Mouse (Mus musculus): ENCODE measurements at regions not wholly inside any gene's neighbourhood (a gene's known extent, or its start where the extent isn't known, plus 50 kb on each side); places are given as distances from the start of the nearest gene placed in this dataset.

DNA sequence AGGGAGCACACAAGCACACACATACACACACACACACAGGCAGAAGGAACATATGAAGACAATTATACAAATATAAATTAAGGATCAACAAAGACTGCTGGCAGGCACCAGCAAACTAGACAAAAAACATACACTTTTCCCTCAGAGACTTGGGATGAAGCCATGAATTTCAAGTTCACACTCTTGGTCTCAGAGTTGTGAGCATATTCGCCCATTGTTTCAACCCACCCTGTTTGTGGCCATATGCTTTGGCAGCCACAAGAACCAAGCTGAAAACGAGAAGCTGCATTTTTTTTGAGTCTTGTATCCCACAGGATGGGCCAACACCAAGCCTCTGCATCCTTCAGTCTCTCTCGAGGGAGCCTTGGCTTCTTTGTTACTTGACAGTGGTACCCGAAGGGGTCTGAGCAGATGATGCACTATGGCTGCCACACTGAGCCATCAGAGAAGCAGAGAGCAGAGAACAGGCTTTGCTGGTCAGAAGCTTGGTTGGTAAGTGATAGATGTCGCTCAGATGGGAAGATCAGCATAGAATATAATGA is 144.1 kb downstream of the Sem1 start:
- Histone ChIP-seq H3K9ac (ENCODE audit: low read length) (no peak overlapping the region), H3K27me3 (ENCODE audit: control insufficient read depth, insufficient read depth, low read length) (no peaks in the 10 kb centered on the region), H3K27ac (replicated peaks in 1 of 2; ENCODE audit: control insufficient read depth in 1 of 2, insufficient read depth in 1 of 2, low read depth in 2 of 2, low read length in 2 of 2) (no peak overlapping the region), H3K36me3 (ENCODE audit: control insufficient read depth, insufficient read depth, low read length) (no peaks in the 10 kb centered on the region), H3K4me1 (ENCODE audit: control insufficient read depth in 2 of 2, insufficient read depth in 2 of 2, low read length in 2 of 2) (no peaks in the 10 kb centered on the region), H3K9me3 (ENCODE audit: control insufficient read depth, low read length) (0 out of 2 replicates have a peak, but pooled peaks cover under 1% of the 10 kb centered on the region), H3K4me3 (ENCODE audit: control insufficient read depth in 1 of 2, insufficient read depth in 1 of 2, low read depth in 1 of 2, low read length in 2 of 2) (no peak overlapping the region), H3K4me2 (ENCODE audit: low read length) (no peak overlapping the region)
- 73% methylated on average over 5 of the region's 5 CpGs for WGBS
- ATAC-seq (ENCODE audit: insufficient number of reproducible peaks, insufficient read depth, low FRiP score, low read depth): no peak

DNA sequence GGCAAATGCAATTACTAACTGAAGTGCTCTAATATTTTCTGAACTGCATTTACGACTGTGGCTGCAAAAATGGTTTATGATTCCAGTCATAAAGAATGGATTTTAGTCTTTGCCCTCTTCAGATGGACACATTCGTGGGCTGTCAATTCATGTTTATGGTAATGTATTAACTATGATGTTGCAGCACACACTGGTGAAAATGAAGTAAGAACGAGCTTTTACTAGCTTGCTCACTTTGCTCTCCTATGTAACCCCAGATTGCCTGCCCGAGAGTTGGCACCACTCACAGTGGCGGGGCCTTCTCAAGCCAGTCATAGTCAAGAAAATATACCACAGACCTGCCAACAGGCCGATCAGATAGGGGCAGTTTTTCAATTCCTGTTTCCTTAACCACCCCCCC is 145.3 kb downstream of the Sem1 start:
- H3K4me1 ChIP-seq (ENCODE audit: control insufficient read depth in 2 of 2, insufficient read depth in 2 of 2, low read length in 2 of 2): no peaks in the 10 kb centered on the region
- no peak overlapping the region for H3K27ac ChIP-seq (replicated peaks in 1 of 2; ENCODE audit: control insufficient read depth in 1 of 2, insufficient read depth in 1 of 2, low read depth in 2 of 2, low read length in 2 of 2)
- no peak overlapping the region for H3K9ac ChIP-seq (ENCODE audit: low read length)
- H3K4me2 ChIP-seq (ENCODE audit: low read length): no peak overlapping the region
- WGBS: 73% methylated on average over 6 of the region's 6 CpGs
- H3K36me3 ChIP-seq (ENCODE audit: control insufficient read depth, insufficient read depth, low read length): no peaks in the 10 kb centered on the region
- no peaks in the 10 kb centered on the region for H3K27me3 ChIP-seq (ENCODE audit: control insufficient read depth, insufficient read depth, low read length)
- no peaks in the 10 kb centered on the region for H3K9me3 ChIP-seq (ENCODE audit: control insufficient read depth, low read length)
- no peak for ATAC-seq (ENCODE audit: insufficient number of reproducible peaks, insufficient read depth, low FRiP score, low read depth)
- H3K4me3 ChIP-seq (ENCODE audit: control insufficient read depth in 1 of 2, insufficient read depth in 1 of 2, low read depth in 1 of 2, low read length in 2 of 2): no peak overlapping the region

DNA sequence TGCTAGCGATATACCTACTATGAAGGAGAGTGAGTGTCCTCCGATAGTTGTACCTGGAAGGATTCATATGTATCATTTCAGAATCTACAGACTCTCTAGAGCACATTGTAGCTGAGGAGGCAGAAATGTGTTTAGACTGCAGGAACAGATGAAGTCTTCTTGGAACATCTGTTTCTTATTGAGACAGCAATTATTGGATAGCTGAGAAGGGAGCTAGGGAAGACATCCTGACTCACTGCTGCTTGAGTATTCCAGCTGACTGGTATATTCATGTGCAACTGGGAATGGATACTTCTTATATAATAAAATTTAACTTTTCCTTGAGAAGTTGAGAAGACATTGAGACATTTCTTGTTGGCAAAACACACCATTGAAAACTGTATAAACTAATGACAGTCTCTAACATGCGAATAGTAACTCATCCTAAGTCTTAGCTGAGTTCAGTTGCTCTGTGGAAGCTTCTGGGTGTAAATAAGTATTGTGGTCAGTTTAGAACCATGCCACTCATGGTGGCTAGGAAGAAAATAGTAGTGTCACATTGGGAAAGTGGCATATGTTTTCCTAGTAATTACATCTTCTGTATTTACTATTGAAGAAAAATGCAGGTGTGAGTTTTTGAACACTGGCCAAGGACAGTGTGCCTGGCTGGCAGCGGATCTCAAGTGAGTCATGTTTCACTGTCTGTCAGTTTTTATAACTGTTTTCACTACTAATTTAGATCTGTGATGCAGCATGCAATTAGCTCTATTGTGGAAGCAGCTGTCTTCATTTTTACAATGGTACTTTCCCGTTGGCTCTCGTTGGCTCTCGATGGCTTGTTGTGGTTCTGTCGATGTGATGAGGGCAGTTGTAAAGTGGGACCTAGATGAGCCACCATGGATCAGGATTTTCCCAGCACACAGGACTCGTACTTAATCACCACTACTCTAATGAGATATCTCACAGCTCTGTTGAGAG is 163.5 kb downstream of the Sem1 start:
- 82% methylated on average over 9 of the region's 9 CpGs for WGBS

DNA sequence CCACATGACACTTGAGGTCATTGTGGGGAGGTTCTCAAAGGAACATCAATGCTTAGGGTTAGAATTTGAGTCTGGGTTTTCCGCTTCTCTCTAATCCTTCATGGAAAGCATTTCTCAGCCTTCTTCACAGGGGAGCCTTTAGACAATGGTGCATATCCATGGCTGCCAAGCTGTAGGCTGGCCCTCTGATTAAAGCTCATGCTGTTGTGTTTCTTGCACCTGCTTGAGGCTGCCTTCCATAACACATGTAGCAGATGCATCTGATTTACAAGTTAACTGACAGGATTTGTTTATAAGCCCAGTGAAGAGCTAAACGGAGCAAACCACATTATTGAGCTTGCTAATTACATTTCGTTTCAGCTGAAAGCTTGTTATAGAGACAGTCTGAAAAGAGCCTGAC is 180.5 kb downstream of the Sem1 start:
- 79% methylated on average over 3 of the region's 3 CpGs for WGBS
- no peaks in the 10 kb centered on the region for H3K9me3 ChIP-seq (ENCODE audit: control insufficient read depth, low read length)
- H3K4me1 ChIP-seq (ENCODE audit: control insufficient read depth in 2 of 2, insufficient read depth in 2 of 2, low read length in 2 of 2): no peaks in the 10 kb centered on the region
- H3K9ac ChIP-seq (ENCODE audit: low read length): no peak overlapping the region
- H3K4me2 ChIP-seq (ENCODE audit: low read length): no peak overlapping the region
- H3K36me3 ChIP-seq (ENCODE audit: control insufficient read depth, insufficient read depth, low read length): no peaks in the 10 kb centered on the region
- H3K27ac ChIP-seq (replicated peaks in 1 of 2; ENCODE audit: control insufficient read depth in 1 of 2, insufficient read depth in 1 of 2, low read depth in 2 of 2, low read length in 2 of 2): no peak overlapping the region
- no peaks in the 10 kb centered on the region for H3K27me3 ChIP-seq (ENCODE audit: control insufficient read depth, insufficient read depth, low read length)
- no peak overlapping the region for H3K4me3 ChIP-seq (ENCODE audit: control insufficient read depth in 1 of 2, insufficient read depth in 1 of 2, low read depth in 1 of 2, low read length in 2 of 2)
- ATAC-seq (ENCODE audit: insufficient number of reproducible peaks, insufficient read depth, low FRiP score, low read depth): no peak

More for the DNA sequence above, 163.5 kb downstream of the Sem1 start:
- no peak overlapping the region for H3K4me2 ChIP-seq (ENCODE audit: low read length)
- no peak overlapping the region for H3K27ac ChIP-seq (replicated peaks in 1 of 2; ENCODE audit: control insufficient read depth in 1 of 2, insufficient read depth in 1 of 2, low read depth in 2 of 2, low read length in 2 of 2)
- no peaks in the 10 kb centered on the region for H3K4me1 ChIP-seq (ENCODE audit: control insufficient read depth in 2 of 2, insufficient read depth in 2 of 2, low read length in 2 of 2)
- no peak overlapping the region for H3K4me3 ChIP-seq (ENCODE audit: control insufficient read depth in 1 of 2, insufficient read depth in 1 of 2, low read depth in 1 of 2, low read length in 2 of 2)
- no peaks in the 10 kb centered on the region for H3K27me3 ChIP-seq (ENCODE audit: control insufficient read depth, insufficient read depth, low read length)
- no peak for ATAC-seq (ENCODE audit: insufficient number of reproducible peaks, insufficient read depth, low FRiP score, low read depth)
- H3K9ac ChIP-seq (ENCODE audit: low read length): no peak overlapping the region
- no peaks in the 10 kb centered on the region for H3K36me3 ChIP-seq (ENCODE audit: control insufficient read depth, insufficient read depth, low read length)
- no peaks in the 10 kb centered on the region for H3K9me3 ChIP-seq (ENCODE audit: control insufficient read depth, low read length)

DNA sequence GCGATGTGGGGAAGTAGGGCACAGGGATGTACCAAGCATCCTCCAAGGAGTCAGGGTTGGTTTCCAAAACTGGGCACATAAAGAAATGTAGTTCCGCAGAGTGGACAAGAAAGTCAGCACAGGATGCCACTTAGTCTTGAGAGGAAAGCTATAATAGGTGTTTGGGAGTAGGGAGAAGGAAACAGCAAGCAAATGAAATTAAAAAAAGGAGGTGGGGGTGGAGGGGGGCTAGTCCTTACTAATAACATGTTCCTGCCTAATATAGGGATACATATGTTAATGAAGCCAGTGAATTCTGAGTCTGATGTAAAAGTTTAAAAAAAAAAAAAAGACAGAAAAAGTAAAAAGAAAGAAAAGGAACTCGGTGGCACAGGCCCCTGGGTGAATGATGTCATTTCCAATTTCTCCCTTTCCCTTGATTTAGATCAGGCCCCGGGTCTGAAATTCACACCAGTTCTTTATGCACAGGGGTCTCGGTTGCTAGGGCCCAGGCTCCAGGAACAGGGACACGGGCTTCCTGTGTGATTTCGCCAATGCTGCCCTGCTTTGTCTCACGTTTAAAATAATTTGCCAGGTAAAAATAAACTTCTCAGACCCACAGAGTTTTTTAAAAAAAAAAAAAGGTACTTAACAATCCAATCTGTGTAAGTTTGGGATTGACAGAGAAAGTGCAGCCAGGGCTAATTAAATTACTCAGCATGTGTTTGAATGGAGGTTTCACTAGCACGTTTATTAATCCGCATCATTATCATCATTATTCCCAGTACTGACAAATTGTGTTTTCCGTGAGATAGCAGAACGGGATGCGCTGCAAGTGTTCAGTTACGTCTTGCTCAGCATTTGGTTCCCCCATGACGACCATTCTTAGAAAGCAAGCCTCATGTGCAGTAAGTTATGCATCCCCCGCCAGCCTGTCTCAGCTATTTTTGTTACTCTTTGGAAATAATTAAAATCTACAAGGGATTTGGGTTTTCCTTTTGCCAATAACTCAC is 172.8 kb upstream of the Slc25a13 start:
- Histone ChIP-seq H3K36me3 (ENCODE audit: control insufficient read depth, insufficient read depth, low read length) (no peaks in the 10 kb centered on the region), H3K27ac (replicated peaks in 1 of 2; ENCODE audit: control insufficient read depth in 1 of 2, insufficient read depth in 1 of 2, low read depth in 2 of 2, low read length in 2 of 2) (no peak overlapping the region), H3K9ac (ENCODE audit: low read length) (no peak overlapping the region), H3K9me3 (ENCODE audit: control insufficient read depth, low read length) (no peaks in the 10 kb centered on the region), H3K4me3 (ENCODE audit: control insufficient read depth in 1 of 2, insufficient read depth in 1 of 2, low read depth in 1 of 2, low read length in 2 of 2) (no peak overlapping the region), H3K4me1 (ENCODE audit: control insufficient read depth in 2 of 2, insufficient read depth in 2 of 2, low read length in 2 of 2) (no peaks in the 10 kb centered on the region; a peak in 1 of 4 replicates), H3K27me3 (ENCODE audit: control insufficient read depth, insufficient read depth, low read length) (no peaks in the 10 kb centered on the region), H3K4me2 (ENCODE audit: low read length) (no peak overlapping the region)
- 73% methylated on average over 16 of the region's 16 CpGs for WGBS
- no peak for ATAC-seq (ENCODE audit: insufficient number of reproducible peaks, insufficient read depth, low FRiP score, low read depth)

DNA sequence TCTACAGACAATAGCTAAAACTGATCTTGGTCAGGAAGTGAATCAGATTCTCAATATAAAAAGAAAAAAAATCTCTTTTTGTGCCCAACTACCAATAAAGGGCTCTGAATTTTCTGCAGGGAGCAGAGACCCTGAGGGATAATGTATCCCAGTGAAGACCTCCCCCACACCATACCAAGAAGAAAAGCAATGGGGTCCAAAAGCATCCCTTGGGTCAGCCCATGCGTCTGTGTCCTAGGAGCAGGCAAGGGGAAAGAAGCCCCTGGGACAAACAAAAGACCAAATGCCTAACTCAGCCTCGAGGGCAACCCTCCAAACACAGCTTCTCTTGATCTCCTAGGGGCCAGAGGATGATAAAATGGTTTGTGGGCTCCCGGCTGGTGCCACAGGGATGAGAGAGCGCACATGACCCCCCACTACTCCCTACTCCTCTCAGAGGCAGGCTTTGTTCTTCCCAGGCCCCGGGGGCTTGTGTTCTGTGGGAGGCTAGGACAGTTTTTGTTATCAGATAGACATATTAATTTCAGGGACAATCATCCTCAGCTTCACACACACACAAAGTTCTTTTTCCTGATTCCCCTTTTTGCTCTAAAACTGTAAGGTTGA is 172.0 kb upstream of the Slc25a13 start:
- H3K9ac ChIP-seq (ENCODE audit: low read length): no peak overlapping the region; the same call in 1 of the 2 replicates
- no peaks in the 10 kb centered on the region for H3K27me3 ChIP-seq (ENCODE audit: control insufficient read depth, insufficient read depth, low read length)
- H3K4me2 ChIP-seq (ENCODE audit: low read length): no peak overlapping the region
- no peak for ATAC-seq (ENCODE audit: insufficient number of reproducible peaks, insufficient read depth, low FRiP score, low read depth)
- no peaks in the 10 kb centered on the region; a peak in 1 of 4 replicates for H3K4me1 ChIP-seq (ENCODE audit: control insufficient read depth in 2 of 2, insufficient read depth in 2 of 2, low read length in 2 of 2)
- H3K27ac ChIP-seq (replicated peaks in 1 of 2; ENCODE audit: control insufficient read depth in 1 of 2, insufficient read depth in 1 of 2, low read depth in 2 of 2, low read length in 2 of 2): no peak overlapping the region
- H3K9me3 ChIP-seq (ENCODE audit: control insufficient read depth, low read length): no peaks in the 10 kb centered on the region
- H3K4me3 ChIP-seq (ENCODE audit: control insufficient read depth in 1 of 2, insufficient read depth in 1 of 2, low read depth in 1 of 2, low read length in 2 of 2): no peak overlapping the region
- WGBS: 47% methylated on average over 5 of the region's 5 CpGs
- H3K36me3 ChIP-seq (ENCODE audit: control insufficient read depth, insufficient read depth, low read length): no peaks in the 10 kb centered on the region

DNA sequence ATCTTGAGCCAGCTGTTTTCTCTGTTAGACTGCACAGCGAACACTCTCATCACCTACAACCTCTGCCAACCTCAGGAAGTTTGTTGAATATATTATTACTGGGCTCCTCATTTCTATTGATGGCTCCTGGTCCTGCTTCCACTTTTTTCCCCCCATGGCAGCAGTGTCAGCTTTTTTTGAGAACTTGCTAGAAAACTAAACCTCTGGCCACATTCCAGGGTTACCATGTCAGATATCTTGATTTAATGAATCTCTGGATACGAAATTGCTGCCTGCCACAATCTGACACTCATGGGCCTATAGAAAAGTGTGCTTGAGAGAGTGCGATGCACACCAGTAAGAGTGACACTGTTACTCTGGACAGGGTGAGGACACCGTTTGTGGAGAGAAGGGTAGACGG is 170.6 kb upstream of the Slc25a13 start:
- Histone ChIP-seq H3K9ac (ENCODE audit: low read length) (no peak overlapping the region), H3K9me3 (ENCODE audit: control insufficient read depth, low read length) (no peaks in the 10 kb centered on the region), H3K4me3 (ENCODE audit: control insufficient read depth in 1 of 2, insufficient read depth in 1 of 2, low read depth in 1 of 2, low read length in 2 of 2) (no peak overlapping the region), H3K36me3 (ENCODE audit: control insufficient read depth, insufficient read depth, low read length) (no peaks in the 10 kb centered on the region), H3K4me2 (ENCODE audit: low read length) (no peak overlapping the region), H3K4me1 (ENCODE audit: control insufficient read depth in 2 of 2, insufficient read depth in 2 of 2, low read length in 2 of 2) (no peaks in the 10 kb centered on the region; a peak in 1 of 4 replicates), H3K27me3 (ENCODE audit: control insufficient read depth, insufficient read depth, low read length) (no peaks in the 10 kb centered on the region), H3K27ac (replicated peaks in 1 of 2; ENCODE audit: control insufficient read depth in 1 of 2, insufficient read depth in 1 of 2, low read depth in 2 of 2, low read length in 2 of 2) (no peak overlapping the region)
- WGBS: 76% methylated on average over 5 of the region's 5 CpGs
- ATAC-seq (ENCODE audit: insufficient number of reproducible peaks, insufficient read depth, low FRiP score, low read depth): no peak
